Mouse (Mus musculus) spleen, adult 2 months (tissue): ENCODE data around the gene Ldlrad1. TPM values are rescaled to one million over a fixed set of nuclear protein-coding genes. Genes with fewer than 3 reads are reported as not detected.

Experiments used
- DNase-seq, 2 experiments: peaks; one replicate each; pipeline versions ENCODE4 v3.0.0 to v3.0.0-alpha.2; 2012 to 2021; ENCODE audit warnings: low spot score in 2 of 2, low read depth in 1 of 2
- H3K27ac ChIP-seq: fragments of 200-500 bp; 2 replicates; pipeline ENCODE4 v1.5.1; 2012; ENCODE audit warnings: low read length, inconsistent platforms; ENCODE audit not compliant: insufficient read depth
- H3K27me3 ChIP-seq: fragments of 200-500 bp; 2 replicates; pipeline ENCODE4 v1.6.1; 2012; ENCODE audit warnings: mild to moderate bottlenecking, moderate library complexity, low read length, inconsistent platforms; ENCODE audit not compliant: control insufficient read depth, insufficient read depth
- H3K36me3 ChIP-seq: fragments of 200-500 bp; 2 replicates; pipeline ENCODE4 v1.6.1; 2012; ENCODE audit warnings: mild to moderate bottlenecking, low read length, inconsistent platforms; ENCODE audit not compliant: control insufficient read depth, insufficient read depth
- H3K4me1 ChIP-seq: fragments of 200-500 bp; 2 replicates; pipeline ENCODE4 v1.6.1; 2011; ENCODE audit warnings: inconsistent platforms; ENCODE audit not compliant: control insufficient read depth, insufficient read depth, insufficient read length
- H3K4me3 ChIP-seq: fragments of 200-500 bp; 2 replicates; pipeline ENCODE4 v1.5.1; 2011; ENCODE audit warnings: mild to moderate bottlenecking, inconsistent platforms; ENCODE audit not compliant: insufficient read depth, insufficient read length; ENCODE audit errors: extremely low read depth
- CTCF ChIP-seq: fragments of 200-500 bp; IDR thresholded peaks from 2 replicates; pipeline ENCODE4 v1.5.1; 2011; ENCODE audit warnings: mild to moderate bottlenecking, inconsistent platforms; ENCODE audit not compliant: insufficient read depth, insufficient read length, insufficient replicate concordance; ENCODE audit errors: extremely low read depth
- POLR2A ChIP-seq: fragments of 200-500 bp; IDR thresholded peaks from 2 replicates; pipeline ENCODE4 v1.6.1; 2011; ENCODE audit warnings: low read depth, low read length, inconsistent platforms
- WGBS: fragments of 180-500 bp; shearing (Covaris S2); methylation state at CpG from one replicate; pipeline ENCODE4 v1.1.7; 2018; 5-methylcytosine and 5-hydroxymethylcytosine counted together
- polyA plus RNA-seq: library from polyadenylated mRNA; depleted of rRNA; stranded (reverse); fragments of >200 nt; gene quantifications from 2 replicates; pipeline ENCODE4 v1.2.3, GENCODE M21; 2012

The Ldlrad1 gene
- polyA plus RNA-seq, 1 experiment: 0.07 TPM

- DNase-seq: no peak
- Histone ChIP-seq H3K27ac (no peak overlapping the region), H3K4me1 (peaks cover 3% of the 10 kb centered on the region), H3K27me3 (no peaks in the 10 kb centered on the region), H3K36me3 (peaks cover 33% of the 10 kb centered on the region), H3K4me3 (no peak overlapping the region)
- 89% methylated on average over 3 of the region's 3 CpGs for WGBS
- TF ChIP-seq CTCF (no peak), POLR2A (no peak)
These were observed 23.3 kb upstream of the Ldlrad1 start for GRCm38 (mm10) chr4:107185703-107186102.

- H3K4me1 ChIP-seq: no peaks in the 10 kb centered on the region
- DNase-seq: no peak
- H3K4me3 ChIP-seq: no peak overlapping the region
- TF ChIP-seq CTCF: no peak
- no peak for TF ChIP-seq POLR2A
- WGBS: 77% methylated on average over 3 of the region's 3 CpGs
- no peak overlapping the region for H3K27ac ChIP-seq
- no peaks in the 10 kb centered on the region for H3K27me3 ChIP-seq
- peaks cover 52% of the 10 kb centered on the region for H3K36me3 ChIP-seq
These were observed 15.1 kb upstream of the Ldlrad1 start for GRCm38 (mm10) chr4:107193841-107194240.

- WGBS: 76% methylated on average over 2 of the region's 2 CpGs
- no peaks in the 10 kb centered on the region for H3K27me3 ChIP-seq
- no peak overlapping the region for H3K27ac ChIP-seq
- TF ChIP-seq CTCF (no peak), POLR2A (no peak)
- no peak for DNase-seq
- H3K4me1 ChIP-seq: no peaks in the 10 kb centered on the region
- no peak overlapping the region for H3K4me3 ChIP-seq
- H3K36me3 ChIP-seq: peaks cover 46% of the 10 kb centered on the region
These were observed 12.5 kb upstream of the Ldlrad1 start for GRCm38 (mm10) chr4:107196454-107196853.

GRCm38 (mm10) chr4:107198072-107198471 lies 10.9 kb upstream of the Ldlrad1 start:
- Histone ChIP-seq H3K36me3 (peaks cover 51% of the 10 kb centered on the region), H3K27ac (no peak overlapping the region), H3K4me1 (no peaks in the 10 kb centered on the region), H3K4me3 (no peak overlapping the region), H3K27me3 (no peaks in the 10 kb centered on the region)
- 88% methylated on average over 5 of the region's 5 CpGs for WGBS
- DNase-seq: no peak
- TF ChIP-seq POLR2A: no peak
- no peak for TF ChIP-seq CTCF

- peaks cover 45% of the 10 kb centered on the region for H3K36me3 ChIP-seq
- WGBS: 73% methylated on average over 3 of the region's 3 CpGs
- DNase-seq: no peak
- no peak overlapping the region for H3K4me3 ChIP-seq
- H3K27me3 ChIP-seq: no peaks in the 10 kb centered on the region
- H3K4me1 ChIP-seq: no peaks in the 10 kb centered on the region
- TF ChIP-seq POLR2A (no peak), CTCF (no peak)
- no peak overlapping the region for H3K27ac ChIP-seq
These were observed 7.2 kb upstream of the Ldlrad1 start for GRCm38 (mm10) chr4:107201779-107202178.

GRCm38 (mm10) chr4:107203001-107203400 lies 6.0 kb upstream of the Ldlrad1 start:
- Histone ChIP-seq H3K4me3 (no peak overlapping the region), H3K36me3 (peaks cover 38% of the 10 kb centered on the region), H3K4me1 (no peaks in the 10 kb centered on the region), H3K27me3 (no peaks in the 10 kb centered on the region), H3K27ac (no peak overlapping the region)
- no peak for TF ChIP-seq CTCF
- TF ChIP-seq POLR2A: no peak
- 73% methylated on average over 7 of the region's 7 CpGs for WGBS
- no peak for DNase-seq

GRCm38 (mm10) chr4:107207016-107207415 lies 2.0 kb upstream of the Ldlrad1 start:
- H3K27me3 ChIP-seq: no peaks in the 10 kb centered on the region
- H3K4me1 ChIP-seq: peaks cover 3% of the 10 kb centered on the region; the same call in 1 of the 2 replicates
- no peak overlapping the region for H3K27ac ChIP-seq
- no peak for DNase-seq
- no peak for TF ChIP-seq POLR2A
- no peak for TF ChIP-seq CTCF
- WGBS: 96% methylated on average over 2 of the region's 2 CpGs
- H3K36me3 ChIP-seq: peaks cover 20% of the 10 kb centered on the region
- no peak overlapping the region for H3K4me3 ChIP-seq
